Mouse (Mus musculus) CD4-positive helper T cell, adult 2 months (primary cell): ENCODE results near the gene Zscan18.
A peak's percentile ranks its signal among the peaks of the same experiment; 100 is the strongest.
"Not testable (repeated sequence)": the region's sequence is repeated elsewhere in the genome, so short reads cannot be mapped to it uniquely, and the experiment has no call there.

Source experiments
- DNase-seq: peaks from one replicate; pipeline ENCODE4 v3.0.0-alpha.2; 2012; ENCODE audit warnings: low read depth, missing footprints, low spot score

Gene Zscan18

DNA sequence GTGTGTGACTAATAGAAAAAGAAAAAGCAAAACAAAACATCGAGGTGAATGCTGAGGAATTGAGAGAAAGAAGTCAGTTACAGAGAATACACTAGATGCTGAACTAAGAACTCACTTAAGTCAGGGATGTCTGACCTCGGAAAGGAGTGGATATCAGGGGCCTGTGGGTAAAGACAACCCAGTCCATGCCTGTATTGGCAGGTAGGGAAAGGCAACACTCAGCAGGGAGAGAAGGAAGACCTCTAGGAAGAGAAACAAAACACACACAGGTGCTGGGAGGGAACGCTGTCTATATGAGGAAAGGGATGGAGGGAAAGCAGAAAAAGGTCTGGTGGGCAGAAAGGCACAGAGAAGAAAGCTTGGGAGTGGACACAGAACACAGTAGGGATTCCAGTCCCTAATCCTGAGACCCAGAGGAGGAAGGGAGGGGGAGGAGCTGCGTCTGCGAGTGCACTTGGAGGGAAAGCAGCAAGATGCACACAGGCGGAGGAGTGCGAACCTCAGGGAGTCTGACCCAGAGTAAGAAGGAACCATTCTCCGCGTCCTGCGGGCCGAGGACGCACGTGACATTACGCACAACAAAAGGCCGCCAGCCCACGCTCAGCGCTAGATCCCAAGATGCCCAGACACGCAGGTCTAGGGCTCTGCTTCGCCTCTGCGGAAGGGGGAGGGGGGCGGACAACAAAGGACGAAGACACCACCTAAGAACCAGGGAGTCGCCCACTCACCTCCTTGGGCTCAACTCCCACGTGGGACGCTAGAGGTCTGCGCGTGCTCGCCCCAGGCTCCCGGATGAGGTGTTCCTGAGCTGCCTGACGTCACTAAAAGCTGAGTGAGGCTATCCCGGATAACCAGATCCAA, at the start of gene Zscan18:
Gene Zscan18 (minus strand): TSS at position 770 of the 861 bp plus-strand sequence.
- peak; percentile 78 for DNase-seq

DNA sequence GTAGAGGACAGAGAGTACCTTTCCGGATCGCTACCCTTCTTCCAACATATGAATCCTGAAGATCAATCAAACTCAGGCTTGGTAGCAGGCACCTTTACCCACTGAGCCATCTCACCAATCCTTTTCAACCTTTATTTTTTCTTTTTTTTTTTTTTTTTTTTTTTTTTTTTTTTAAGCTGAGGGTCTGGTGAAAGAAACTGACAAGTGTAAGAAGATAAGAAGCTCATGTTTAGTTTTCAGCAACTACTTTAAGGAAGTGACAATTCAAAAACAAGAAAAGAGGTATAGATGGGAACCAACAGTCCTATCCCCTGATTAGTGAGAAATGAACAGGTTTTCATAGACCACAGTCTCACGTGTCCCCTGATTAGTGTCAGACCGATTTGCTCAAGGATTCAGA, 32.3 kb upstream of the Zscan18 start:
- DNase-seq = no peak

DNA sequence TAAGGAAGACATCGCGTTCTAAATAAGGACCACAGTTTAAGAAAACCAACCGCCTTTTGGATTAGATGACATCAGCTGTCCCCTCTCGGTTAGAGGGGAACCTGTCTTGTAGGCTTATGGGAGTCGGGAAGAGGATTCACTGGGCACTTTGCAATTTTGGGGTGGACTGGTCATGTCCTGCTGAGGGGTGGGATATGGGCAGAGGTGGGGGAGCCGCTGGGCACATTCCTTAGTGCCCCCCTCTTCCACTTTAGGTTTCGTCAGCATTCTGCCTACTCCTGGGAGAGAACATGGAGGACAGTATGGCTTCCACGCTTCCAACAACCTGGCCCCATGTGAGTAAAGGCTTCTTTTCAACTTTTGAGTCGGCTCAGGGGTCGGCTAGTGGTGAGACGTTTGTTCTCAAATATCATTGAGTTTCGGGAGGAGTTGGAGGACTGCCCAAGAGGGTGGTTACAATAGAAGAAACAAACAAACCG, 31.8 kb upstream of the Zscan18 start:
- no peak for DNase-seq

DNA sequence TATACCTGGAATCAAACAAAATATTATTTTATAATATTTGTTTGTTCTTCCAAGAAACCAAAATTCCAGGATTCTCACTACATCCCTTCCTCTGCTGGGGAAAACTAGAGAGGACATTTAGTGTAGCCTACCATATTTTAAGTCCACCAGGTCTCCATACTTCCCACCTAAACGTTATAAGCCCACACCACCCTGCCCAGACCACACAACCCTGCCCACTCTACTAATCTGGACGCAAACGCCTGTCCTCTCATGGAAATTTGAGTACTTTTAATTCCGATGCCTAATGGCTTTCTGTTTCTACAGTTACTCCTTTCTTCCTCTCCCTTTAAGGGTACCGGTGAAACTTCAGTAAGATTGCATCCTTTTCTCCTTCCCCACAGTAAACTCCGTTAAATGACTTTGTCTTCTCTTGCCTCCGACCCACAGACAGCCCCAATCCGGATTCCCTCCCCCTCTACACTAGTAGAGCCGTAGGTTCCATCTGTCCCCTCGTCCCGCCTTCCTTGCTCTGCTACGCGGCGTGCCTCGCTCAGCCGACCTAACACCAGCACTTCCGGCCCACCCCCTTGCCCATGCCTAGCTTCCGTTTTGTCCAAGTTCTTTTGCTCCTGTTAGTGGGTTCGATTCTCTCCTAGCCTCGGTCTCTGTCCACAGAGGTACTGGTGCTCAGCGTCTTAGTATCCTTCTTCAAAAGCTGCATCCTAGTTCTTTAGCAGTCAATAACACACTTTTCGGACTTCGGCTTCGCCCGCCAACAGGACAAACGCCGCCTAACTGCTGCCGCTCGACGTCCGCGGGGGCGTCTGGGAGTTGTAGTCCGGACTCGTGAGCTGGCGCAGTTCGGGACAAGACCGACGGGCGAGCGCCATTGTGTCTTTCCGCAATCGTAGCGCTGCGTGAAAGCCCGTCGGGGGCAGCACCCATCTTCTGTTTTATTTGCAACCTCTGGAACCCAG, 31.0 kb upstream of the Zscan18 start, which contains the start of gene Zfp110:
Gene Zfp110 (plus strand): TSS at position 600 of the 959 bp plus-strand sequence.
- peak; percentile 94 for DNase-seq

DNA sequence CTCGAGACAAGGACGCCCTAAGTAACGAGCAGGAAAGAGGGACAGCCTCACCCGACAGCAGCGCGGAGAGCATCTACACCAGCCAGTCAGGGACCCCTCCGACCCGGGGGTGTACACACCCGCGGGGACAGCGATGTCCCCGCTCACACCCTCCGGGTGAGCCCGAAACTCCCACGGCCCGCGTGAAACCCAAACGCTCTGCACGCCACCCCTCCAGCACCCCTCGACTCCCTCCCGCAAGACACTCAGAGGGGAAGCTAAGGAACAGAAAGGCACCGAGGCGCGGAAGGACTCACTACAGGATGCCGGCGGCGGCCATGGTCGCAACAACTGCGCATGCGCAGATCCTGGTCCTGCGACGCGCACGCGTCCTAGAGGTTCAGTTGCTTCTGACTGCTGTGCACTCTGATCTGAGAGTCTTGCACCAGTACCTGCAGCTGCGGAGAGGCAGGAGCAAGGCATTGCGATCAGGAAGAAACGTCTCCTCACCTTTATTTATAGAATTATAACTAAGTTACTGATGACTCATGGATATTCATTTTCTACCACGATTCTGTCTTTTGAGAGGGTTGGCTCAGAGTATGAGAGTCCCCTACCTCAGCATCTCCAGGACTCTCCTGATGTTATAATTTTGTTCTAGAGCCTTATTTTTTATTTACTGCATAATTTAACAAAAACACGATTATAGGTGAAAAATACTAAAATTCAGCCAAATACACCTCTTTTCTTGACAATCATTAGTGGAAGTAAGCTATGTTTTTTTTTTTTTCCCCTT, 15.3 kb upstream of the Zscan18 start, which contains the start of gene Zfp329:
Gene Zfp329 (minus strand): TSS at position 338 of the 775 bp plus-strand sequence.
- peak; percentile 96 for DNase-seq

DNA sequence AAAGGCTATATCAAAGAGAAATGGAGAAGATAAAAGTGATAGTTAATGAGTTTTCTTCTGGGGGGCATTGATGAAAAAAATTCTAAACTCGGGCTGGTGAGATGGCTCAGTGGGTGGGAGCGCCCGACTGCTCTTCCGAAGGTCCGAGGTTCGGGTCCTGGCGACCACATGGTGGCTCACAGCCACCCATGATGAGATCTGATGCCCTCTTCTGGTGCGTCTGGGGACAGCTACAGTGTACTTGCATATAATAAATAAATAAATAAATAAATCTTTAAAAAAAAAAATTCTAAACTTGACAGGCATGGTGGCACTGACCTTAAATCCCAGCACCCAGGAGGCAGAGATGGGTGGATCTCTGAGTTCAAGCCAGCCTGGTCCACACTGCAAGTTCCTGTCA, 12.1 kb upstream of the Zscan18 start:
- no peak for DNase-seq

DNA sequence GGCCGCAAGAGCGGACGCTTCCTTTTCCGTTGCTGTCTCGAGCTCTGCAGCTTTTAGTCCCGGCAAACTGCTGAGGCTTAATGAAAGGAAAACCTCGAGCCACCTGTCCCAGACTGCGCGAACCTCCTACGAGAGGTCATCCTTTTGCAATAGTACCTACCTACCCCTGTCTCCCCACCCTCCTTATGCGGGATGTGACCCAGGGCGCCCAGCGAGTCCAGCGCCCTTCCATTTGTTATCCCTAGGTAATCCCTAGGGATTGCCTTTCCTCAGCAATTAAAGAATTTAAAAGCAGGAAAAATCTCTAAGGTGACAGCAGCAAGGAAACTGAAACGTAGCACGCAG, 264 bp upstream of the Zscan18 start:
- DNase-seq = no peak

DNA sequence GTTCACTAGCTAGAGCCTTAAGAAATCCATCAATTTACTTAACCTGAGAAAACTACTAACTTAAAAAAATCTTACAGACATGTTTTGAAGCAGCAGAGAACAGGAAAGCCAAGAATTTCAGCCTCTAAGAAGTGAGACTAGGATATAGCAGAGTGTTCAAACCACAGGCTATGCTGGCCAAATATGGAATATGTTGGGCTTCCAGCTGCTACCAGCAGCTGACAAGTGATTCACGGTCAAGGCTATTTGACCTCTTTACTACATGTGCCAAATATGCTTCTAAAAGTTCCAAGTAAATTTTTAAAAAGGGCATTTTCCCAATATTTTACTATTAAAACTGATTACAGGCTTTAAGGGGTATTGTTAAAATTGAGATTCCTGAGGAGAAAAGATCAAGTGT, 3.9 kb downstream of the Zscan18 start:
- no peak for DNase-seq

DNA sequence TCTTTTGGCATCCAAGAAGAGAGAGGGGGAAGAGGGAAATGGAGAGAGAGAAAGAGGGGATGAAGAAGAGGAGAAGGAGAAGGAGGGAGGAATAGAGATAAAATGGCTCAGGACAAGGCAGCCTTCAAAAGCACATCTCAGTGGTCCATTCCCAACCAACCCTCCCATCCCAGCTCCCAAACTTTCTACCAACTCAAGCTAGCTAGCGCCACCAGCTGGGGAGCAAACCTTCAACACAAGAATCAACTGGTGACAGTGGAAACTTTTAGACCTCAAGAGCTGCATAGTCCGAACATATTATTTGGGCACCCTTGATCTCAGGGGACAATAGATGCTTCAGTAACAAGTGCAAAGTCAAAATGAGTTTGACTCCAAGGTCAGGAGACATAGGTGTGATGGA, 5.5 kb downstream of the Zscan18 start:
- no peak for DNase-seq

DNA sequence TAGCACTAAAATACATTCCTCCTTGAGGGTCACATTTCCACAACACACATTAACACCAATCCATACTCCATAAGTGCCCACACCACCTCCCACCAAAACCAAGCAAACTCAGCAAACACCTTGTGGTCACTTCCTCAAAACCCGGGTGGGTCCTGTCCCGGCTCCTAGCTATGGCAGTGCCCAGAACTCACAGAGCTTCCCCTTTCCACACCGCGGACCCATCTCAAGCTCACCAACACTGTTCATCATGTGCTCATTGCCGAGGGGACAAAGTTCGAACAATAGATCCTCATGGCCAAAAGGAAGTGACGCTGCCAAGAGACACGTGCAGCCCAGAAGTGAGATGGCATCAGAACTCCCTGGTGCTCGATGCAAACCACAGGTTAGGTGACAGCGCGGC, 10.8 kb downstream of the Zscan18 start:
- not testable (repeated sequence) for DNase-seq

DNA sequence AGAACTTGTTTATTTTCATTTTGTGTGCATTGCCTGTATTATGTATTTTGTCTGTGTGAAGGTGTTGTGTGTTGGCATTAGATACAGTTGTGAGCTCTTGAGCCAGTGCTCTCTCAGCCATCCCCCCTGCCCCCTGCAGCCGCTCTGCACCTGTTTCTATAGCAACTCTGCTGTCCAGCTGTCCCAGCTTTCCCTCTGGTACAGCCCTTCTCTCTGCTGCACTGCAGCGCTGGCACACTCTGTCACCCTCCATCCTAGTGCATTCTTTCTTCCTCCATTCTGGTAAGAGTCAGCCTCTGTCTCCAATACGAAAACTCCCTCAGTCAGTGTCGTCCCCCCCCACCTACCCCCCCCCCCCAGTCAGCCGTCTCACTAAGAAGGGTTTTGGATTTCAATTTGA, 15.4 kb downstream of the Zscan18 start:
- DNase-seq = no peak

DNA sequence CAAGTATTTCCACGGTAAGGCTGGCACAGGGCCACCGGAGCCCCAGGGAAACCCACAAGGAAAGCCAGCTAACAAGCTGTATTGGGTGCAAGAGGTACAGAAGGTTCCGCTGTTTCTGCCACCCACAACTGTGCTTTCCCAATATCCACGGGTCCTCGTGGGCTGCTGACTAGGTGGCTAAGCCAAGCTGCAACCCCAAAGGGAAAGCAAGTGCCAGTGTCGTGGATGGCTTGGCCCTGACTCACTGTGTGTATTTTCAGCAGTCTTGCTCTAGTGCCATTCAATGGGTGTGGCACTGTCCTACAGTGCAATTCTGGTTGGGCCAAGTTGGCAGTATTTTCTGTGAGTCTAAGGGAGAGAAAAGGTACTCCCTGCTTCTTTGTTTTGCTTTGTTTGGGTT, 16.1 kb downstream of the Zscan18 start:
- no peak for DNase-seq

DNA sequence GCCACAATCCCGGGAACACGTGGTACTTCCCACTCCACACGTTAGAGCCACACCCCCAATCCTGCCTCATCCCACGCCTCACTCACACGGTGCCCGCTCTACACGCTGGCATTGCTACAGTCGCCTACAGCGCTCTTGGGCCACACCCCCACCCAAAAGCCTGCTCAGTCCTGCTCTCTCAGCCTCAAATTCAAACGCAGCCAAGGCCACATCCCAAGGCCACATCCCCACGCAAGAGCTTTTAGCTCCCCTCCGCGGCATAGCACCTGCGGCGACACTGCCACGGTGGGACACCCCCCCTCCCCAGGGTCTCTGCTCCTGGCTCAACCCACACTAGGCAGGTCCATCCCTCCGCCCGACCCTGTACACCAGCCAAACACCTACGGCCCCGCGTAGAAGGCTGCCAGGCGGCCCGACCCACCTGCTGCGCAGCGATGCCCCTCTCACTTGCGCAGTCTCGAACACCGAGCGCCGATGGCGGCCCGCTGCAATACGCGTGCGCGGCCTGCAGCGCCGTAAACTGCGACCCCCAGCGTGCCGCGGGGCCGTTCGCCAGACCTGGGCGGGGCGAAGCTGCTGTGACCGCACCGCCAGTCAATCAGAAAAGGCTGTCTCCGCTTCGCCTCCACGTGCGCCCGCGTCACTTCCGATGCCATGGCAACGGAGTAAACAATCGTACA, 23.1 kb downstream of the Zscan18 start:
- peak; percentile 81 for DNase-seq

DNA sequence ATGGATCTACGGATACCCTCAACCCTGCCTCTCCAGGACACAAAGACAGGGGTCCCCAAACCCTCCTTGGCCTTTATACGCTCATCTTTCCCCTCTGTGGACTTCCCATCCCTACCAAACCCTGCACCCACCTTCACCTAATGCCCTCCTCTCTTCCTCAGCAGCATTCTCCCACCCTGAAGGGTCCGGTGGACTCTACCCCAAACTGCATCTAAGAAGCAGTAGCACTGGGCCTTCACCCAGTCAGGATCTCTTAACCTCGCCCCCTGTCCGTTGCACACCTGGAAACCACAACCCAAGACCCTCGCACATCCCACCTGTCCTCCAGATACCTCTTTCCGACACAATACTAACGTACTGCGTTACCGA, 23.7 kb downstream of the Zscan18 start:
- DNase-seq = no peak

DNA sequence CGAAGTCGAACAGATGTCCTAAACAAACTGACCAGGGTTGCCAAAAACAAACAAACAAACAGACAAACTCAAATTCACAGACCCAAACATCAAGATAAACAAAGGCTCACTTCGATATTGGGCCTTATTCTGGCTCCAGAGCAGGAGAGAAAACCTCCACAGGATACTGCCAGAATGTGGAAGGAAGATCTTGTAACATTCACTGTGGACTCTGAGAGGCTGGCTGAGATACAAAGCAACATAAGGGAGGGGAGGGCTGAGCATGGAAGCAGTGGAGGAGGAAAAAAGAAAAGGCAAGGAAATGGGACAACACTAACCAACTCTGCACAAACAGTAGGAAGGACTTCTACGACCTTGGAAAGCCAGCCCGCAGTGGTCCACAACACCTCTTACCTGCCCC, 24.3 kb downstream of the Zscan18 start:
- DNase-seq = no peak

DNA sequence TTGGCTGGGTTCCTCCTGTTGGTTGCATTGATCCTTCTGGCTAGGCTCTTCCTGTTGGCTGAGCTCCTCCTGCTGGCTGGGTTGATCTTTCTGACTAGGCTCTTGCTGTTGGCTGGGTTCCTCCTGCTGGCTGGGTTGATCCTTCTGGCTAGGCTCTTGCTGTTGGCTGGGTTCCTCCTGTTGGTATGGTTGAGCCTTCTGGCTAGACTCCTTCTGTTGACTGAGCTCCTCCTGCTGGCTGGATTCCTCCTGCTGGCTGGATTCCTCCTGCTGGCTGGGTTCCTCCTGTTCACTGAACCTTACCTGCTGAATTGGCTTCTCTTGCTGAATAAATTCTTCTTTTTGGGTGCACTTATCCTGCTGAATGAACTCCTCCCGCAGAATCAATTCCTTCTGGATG, 28.8 kb downstream of the Zscan18 start:
- no peak for DNase-seq

DNA sequence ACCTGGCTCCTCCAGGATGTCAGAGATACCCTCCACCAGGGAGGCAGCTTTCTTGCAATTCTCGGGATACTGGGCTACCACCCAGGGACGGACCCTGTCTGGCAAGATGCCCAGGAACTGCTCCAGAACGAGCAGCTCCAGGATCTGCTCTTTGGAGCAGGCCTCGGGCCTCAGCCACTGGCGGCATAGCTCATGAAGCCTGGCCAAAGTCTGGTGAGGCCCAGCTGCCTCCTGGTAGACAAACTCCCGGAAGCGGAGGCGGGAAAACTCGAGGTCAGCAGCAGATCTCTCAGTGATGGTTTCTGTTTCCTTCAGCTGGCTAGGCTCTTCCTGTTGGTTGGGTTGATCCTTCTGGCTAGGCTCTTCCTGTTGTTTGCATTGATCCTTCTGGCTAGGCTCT, 29.3 kb downstream of the Zscan18 start:
- no peak for DNase-seq

DNA sequence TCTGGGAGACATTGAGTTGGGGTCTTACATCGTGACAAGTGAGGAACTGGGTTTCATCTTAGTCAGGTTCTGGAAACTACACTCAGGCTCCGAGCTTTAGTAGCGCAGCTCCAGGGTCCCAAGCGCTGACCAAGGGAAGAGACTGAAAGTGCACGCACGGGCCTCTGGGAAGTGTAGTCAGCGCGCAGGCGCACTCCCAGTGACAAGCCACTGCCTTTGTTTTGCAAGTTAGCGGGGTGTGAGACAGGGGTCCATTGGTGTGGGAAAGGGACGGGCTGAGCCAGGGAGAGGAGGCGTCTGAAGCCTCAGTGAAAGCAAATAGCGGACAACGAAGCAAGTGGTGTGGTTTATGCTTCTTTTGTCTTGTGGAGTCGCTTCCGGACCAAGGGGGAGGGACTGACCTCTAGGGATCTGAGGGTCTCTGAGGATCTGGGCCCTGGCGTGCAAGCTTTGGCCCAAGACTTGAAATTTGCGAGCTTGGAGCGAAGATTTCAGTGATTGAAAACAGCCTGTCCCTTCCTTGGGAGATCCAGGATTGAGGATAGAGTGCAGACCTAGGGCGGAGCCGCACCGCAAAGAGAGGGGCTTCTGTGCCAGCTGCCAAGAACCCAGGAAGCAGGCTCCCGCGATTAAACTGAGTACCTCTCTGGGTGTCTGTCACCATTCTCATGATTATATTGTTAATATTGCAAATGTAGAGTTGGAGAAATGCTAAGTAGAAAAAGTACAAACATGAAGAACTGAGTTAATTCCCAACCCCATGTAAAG, 53.8 kb downstream of the Zscan18 start:
- DNase-seq = no peak

DNA sequence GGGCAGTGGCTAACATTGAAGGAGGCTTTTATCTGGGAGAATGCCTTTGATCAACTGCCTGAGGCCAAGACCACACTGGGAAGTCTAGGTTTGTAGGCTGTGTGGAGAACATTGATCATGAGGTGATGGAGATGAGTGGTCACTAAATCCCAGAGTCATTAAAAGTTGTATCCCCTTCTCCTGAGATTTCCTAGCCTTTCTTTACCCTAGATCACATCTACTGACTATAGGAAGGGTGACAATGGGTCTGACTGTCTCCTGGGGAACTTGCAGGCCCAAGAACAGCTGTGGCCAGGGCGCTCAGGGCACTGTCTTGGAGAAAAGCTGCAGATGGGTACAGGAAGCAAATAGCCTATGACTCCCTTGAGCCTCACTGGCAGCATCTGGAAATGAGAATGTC, 68.5 kb downstream of the Zscan18 start, which contains the start of gene Vmn2r56:
Gene Vmn2r56 (minus strand): TSS at position 101 of the 400 bp plus-strand sequence.
- DNase-seq = no peak
